Mouse (Mus musculus) right cerebral cortex, postnatal 25 days (tissue): ENCODE data around the gene Elavl3.

Experiments
- DNase-seq: peaks from one replicate; pipeline ENCODE4 v3.0.0; 2022

Elavl3 gene

GRCm38 (mm10) chr9:22002194-22003162, 49.3 kb downstream of the Elavl3 start, which contains the start of the genes Ccdc151 and Prkcsh:
Gene Ccdc151, minus strand, starts transcription at chr9:22002634.
Gene Prkcsh, plus strand, starts transcription at chr9:22002806.
- DNase-seq = peak; percentile 100

DNA sequence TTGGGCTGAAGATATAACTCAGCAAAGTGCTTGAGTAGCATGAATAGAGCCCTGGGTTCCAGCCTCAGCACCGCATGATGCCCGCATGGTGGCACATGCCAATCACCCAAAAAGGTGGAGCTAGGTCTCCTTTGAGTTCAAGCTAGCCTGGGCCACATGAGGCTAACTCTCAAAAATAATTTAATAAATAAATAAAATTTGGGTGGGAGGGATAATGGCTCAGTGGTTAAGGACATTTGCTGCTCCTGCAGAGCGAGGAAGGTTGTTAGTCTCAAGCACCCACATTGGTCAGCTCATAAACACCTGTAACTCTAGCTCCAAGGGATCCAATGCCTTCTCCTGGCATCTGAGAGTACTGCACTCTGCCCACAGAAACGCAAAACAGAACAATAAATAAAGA, 50.2 kb downstream of the Elavl3 start:
- no peak for DNase-seq

DNA sequence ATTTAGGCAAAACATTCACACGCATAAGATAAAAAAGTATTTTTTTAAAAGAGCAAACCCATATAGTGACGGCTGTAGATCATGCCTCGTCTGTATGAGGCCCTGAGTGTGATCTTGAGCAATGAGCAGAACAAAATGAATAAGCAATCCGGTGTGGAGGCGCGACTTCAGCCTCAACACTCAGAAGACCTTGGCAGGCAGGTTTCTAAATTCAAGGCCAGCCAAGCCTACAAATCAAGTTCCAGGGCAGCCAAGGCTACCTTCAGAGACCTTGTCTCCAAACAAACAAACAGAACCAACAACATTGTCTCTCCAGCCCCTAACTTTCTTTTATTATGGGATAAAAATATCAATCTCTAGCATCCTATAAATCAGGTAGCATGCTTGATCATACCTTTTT, 51.5 kb downstream of the Elavl3 start:
- DNase-seq = no peak

GRCm38 (mm10) chr9:21996178-21996867, 55.5 kb downstream of the Elavl3 start:
- no peak for DNase-seq

DNA sequence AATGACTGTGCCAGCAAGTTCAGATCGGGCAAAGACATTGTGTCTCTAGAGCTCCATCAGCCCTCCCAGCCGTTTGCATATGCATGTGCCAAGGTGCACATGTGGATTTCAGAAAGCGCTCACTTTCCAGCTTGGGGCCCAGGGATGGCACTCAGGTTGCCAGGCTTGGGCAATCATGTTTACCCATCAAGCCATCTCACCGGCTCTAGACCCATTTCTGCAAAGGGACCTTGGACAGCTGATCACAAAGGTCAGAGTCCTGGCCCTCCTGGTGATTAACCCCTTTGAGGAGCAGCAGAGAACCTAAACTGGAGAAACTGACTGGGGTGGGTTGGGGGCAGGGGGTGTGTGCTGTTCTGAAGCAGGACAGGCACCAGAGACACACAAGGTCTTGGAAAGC, 59.6 kb downstream of the Elavl3 start:
- DNase-seq = no peak

DNA sequence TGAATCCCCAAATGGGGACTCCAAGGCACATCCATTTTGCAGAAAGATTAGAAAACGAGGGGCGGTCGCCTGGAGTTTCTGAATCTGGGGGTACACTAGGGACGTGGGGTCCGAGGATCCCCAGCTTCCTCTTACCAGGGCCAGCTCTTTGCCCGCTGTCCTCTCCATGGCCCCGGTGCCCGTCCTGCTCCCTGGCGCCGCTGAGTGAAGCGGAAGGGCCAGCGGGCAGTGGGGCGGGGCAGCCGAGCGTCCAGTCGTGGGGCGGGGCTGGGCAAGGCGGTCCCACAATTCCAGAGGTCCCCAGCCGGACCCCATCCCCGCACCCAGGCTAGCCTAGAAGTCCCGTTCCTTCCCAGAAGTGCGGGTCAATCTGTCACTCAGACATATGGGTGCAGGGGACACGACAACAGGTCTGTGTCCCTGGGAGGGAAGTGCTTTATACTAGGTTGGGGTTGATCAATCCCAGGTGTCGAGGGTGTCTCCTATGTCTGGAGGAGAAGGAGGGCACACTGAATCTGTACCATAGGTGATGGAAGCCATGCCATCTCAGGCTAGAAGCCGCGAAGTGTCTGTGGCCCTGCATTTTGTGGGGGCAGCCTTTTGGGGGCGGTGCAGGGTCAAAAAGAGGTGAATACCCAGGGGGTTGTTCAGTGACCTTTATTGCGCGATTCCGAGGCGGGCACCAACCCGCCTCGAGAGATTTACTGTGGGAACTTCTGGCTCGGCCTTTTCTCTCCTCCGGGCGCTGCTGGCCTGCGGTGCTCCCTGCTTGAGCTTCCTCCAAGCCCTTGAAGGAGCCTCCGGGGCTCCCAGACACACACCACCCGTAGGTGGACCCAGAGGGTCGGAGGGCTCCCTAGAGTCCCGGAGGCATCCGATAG, 62.4 kb downstream of the Elavl3 start, which contains the start of gene Rgl3:
TSS of gene Rgl3 (minus strand) at position 217 of the 881 bp plus-strand sequence.
- no peak for DNase-seq

DNA sequence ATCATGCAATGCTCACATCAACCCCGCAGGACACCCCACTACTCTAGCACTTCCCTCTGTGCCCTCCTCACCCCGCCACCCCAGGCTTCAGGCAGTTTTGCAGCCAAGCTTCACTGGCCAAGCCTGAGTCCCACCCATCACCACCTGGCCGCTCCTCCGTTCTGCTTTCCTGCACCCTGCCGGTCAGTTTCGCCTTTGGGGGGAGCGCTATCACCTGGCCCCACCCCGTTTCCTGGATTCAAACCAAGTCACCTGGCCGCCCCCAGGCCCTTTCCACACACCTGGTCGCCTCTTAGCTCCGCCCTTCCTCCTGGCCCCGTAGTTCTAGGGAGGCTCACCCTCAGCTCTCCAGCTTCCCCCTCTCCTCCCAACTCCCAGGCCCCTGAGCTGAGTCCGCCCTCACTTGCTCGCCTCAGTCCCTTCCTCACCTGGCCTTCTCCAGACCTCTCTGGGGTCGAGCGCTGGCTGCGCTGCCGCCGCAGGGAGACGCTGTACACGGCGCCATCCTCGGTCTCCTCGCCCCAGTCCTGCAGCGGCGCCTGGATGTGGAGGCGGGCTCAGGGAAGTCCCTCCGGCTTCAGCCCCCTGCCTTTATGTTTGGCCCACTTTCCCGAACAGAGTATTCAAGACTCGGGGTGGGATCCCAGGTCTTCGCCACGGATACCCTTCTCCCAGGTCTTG, 63.3 kb downstream of the Elavl3 start:
- DNase-seq = no peak

GRCm38 (mm10) chr9:21987592-21988342, 64.1 kb downstream of the Elavl3 start:
- DNase-seq = no peak

- DNase-seq = no peak
Measured at GRCm38 (mm10) chr9:21983911-21984310, 67.9 kb downstream of the Elavl3 start.

DNA sequence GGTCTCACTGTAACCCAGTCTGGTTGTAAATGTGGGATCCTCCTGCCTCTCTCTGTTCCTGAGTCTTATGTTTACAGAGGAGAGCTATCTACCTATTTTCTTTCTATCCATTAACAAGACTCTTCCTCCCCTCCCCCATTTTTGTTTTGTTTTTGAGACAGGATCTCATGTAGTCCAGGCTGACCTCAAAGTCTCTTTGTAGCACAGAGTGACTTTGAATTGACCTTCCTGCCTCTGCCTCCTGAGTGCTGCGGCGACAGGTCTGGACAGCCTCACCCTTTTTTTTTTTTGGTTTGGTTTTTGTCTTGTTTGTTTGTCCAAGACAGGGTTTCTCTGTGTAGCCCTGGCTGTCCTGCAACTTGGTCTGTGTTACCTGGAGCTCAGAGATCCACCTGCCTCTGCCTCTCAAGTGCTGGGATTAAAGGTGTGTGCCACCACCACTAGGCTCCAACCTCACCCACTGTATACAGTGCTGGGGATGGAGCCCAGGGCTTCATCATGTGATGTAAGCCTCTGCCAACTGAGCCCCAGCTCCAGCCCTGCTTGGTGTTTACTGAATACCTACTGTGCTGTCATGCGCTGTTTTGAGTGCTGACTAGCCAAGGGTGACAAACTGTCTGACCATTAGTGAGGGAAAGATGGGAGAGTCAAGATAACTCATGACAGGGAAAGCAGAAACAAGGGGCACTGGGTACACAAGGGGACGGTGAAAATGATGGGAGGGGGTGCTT, 73.3 kb downstream of the Elavl3 start:
- no peak for DNase-seq

DNA sequence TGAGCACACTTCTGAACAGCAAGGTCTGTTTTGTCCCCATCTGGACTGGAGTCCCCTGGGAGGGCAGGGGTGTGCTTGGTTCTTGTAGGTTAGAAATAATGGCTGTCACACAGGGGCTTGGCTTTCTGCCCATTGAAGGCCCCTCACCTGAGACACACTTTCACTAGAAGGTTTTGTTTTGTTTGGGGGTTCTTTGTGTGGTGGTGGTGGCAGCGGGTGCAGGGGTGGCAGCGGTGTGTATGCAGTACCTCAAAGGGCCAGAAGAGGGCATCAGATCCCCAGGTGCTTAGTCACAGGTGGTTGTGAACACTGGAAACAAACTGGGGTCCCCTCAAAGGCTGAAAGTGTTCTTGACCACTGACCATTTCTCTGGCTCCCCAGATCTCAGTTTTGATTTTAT, 73.9 kb downstream of the Elavl3 start:
- no peak for DNase-seq

DNA sequence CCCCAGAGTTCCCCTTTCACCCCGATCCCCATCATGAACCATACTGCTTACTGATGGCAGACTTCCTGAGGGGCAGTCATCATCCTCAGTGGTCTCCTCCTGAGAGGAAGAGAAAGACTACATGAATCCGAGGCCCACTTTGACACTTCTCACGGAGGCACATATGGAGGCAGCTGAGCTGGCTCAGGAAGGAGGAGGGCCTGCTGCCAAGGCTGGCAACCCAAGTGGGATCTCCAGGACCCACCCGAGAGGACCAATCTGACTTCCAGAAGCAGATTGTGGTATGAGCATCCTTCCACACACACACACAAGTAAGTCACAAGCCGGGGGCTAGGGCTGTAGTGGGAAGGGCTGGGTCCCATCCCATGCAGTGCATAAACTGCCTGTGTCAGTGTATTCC, 74.5 kb downstream of the Elavl3 start:
- no peak for DNase-seq

DNA sequence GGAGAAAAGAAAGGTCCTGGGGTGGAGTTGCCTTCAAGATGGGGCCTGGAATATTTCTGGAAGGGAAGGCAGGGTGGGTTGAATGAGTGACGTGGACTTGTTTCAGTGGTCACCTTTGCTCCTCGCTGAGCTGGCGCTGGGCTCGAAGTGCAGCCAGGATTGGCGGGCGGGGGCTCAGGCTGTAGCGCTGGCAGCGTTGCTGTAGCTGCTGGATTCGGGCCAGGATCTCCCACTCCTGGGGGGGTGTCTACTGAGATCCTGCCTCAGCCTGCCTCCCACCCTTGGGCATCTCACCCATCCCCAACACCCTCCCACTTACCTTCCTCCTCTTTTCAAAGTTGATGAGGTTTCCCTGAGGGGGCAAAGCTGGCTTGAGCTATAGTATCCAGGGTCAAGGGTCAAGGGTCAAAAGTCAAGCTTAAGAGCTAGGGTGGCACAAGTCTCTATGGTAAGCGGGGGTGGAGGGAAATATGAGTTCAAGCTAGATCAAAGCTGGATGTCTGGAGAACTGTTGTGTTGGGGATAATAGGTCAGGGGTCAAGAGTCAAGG, 75.1 kb downstream of the Elavl3 start:
- no peak for DNase-seq

- no peak for DNase-seq
Measured at GRCm38 (mm10) chr9:21969304-21969703, 82.5 kb downstream of the Elavl3 start.

- no peak for DNase-seq
Measured at GRCm38 (mm10) chr9:21968883-21969282, 82.9 kb downstream of the Elavl3 start.
